Mouse (Mus musculus) gastrocnemius, postnatal 14 days (tissue): ENCODE measurements around the gene Mrap2. TPM values are rescaled to one million over a fixed set of nuclear protein-coding genes. Genes with fewer than 3 reads are reported as not detected.
"Not testable (repeated sequence)": the region's sequence is repeated elsewhere in the genome, so short reads cannot be mapped to it uniquely, and the experiment has no call there.

ENCODE experiments used
- DNase-seq: peaks from one replicate; pipeline ENCODE4 v3.0.0; 2021; ENCODE audit warnings: mixed read lengths
- intact Hi-C: fragments of 180-260 bp; cut with DNase I; formaldehyde crosslinking; loops from one replicate; pipeline ENCODE4 v1.15.1; 2025; ENCODE audit warnings: low total_unique reads
- long read RNA-seq, 2 experiments: library from polyadenylated mRNA; stranded (forward); transcript quantifications; one replicate each; pipeline ENCODE4 v2.0.0; 2021
- total RNA-seq, 2 experiments: library from RNA; stranded (reverse); gene quantifications; 2 replicates each; pipeline ENCODE4 v1.2.3; 2021

Gene Mrap2
- total RNA-seq, result under 1 TPM; 0.31 to 0.68 TPM
- long read RNA-seq, experiment 1, result 0 reads
- long read RNA-seq, experiment 2, result 0 reads

DNA sequence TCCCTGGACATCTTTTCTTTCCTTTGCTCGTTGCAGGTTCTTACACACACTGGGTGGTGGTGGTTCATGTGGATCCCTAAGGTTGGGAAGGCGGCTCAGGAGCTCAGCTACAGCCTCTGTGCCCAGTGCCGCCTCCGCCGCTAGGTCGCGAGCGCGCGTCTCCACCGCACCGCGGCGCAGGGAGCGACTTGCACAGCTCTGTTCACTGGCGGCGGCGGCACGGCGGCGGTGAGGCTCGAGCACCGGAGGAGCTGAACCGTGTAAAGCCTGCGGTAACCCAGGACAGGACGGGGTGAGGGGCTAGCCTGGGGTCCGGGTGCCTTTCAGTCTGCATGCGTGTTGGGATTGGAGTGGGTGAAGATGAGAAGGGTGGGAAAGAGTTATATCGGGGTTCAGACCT is at the start of gene Mrap2:
Mrap2 (plus strand) TSS at position 201 of the 400 bp plus-strand sequence.
- intact Hi-C loops, result no loop called here

DNA sequence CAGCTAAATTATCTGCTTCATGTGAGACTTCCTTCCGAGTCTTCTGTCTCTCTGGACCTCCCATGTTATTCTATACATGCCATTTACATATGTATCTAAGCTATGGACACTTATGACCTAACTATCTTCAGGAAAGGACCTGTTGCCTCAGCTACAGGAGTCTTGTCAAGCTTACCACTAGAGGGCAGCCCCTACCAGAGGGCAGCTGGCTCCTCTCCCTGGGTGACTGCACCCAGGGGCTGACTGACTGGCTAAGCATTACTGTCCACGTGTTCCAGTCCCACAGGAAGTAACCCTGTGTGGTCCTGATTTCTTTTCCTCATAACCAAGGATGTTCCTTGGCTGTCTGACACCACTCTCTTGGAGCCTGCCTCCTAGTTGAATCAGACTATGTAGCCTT is 46.1 kb upstream of the Mrap2 start:
- intact Hi-C loops, result no loop called here
- no peak for DNase-seq

More for the DNA sequence above, at the start of gene Mrap2:
- peak; percentile 31 for DNase-seq

DNA sequence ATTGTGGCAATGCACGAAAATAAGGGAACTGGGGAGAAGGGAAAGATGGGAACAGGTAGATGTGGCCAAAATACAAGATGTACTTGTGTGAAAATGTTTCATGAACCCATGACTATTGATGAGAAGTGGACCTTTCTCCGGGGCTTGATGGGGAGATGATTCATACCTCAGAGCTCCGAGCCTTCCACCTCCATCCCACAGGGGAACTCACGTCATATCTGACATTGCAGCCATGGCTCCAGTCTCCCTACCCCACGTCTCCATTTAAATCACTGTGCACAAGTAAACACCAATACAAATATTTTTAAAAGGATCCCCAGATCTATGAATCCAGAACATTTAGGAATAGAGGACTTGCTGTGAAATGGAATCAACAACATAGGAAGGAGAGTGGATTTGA is 29.1 kb upstream of the Mrap2 start:
- intact Hi-C loops, result no loop called here
- DNase-seq, result no peak

DNA sequence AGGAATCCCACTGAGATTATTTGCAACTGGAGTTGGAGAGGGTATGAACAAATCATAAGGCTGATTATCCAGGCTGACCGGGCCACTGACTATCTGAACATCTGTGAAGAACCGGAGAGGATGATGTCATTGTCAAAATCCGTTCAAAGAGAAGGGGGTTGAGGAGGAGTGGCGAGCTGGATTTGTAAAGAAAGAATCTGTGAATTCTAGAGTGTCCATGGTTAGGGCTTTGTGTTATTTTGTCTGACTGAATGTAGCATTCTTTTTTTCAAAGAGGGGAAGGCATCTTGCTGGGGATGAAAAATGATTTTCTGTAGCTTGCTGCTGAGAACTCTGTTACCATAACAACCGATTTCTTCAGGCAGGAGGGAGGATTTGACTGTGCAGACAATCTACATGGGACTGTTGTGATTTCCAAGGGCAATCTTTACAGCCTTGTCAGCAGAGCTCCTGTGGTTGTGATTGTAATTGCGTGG is 28.6 kb upstream of the Mrap2 start:
- no peak for DNase-seq
- intact Hi-C loops, result no loop called here

DNA sequence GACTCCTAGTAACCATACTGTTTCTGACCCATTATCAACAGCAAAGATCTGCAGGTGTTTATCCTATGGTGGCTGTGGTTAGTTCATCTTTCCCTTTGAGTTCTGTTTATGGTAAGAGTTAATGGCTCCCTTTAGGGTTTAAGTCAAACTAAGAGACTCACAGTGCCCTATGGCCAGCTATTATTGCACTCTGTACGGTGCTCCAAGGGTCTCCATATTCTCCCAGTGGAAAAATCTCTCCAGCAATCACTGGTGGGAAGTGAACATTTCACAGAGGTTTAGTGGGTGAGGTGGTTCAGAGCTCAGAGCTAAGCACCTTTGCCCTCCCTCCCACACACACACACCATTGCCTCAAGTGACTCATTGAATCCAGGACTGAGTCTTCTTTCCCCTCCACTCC is 28.1 kb upstream of the Mrap2 start:
- no peak for DNase-seq
- intact Hi-C loops, result no loop called here

DNA sequence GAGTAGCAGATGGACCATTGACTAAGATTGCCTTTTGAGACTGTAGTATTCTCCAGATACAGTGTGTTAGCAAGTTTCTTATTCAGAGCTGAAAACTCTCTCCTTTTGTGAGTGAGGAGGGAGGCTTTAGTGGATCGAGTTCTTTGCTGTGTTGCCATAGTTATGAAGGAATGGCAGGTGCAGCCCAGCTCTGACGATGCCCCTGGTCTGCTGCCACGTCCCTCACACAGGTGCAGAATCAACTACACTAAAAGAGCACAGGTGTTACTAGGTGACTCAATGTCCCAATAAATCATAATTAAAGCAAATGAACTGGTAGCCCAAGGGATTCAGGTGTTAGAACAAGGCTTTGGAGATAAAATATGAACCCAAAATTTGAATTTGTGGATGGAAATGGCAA is 25.1 kb upstream of the Mrap2 start:
- intact Hi-C loops, result no loop called here
- DNase-seq, result no peak

DNA sequence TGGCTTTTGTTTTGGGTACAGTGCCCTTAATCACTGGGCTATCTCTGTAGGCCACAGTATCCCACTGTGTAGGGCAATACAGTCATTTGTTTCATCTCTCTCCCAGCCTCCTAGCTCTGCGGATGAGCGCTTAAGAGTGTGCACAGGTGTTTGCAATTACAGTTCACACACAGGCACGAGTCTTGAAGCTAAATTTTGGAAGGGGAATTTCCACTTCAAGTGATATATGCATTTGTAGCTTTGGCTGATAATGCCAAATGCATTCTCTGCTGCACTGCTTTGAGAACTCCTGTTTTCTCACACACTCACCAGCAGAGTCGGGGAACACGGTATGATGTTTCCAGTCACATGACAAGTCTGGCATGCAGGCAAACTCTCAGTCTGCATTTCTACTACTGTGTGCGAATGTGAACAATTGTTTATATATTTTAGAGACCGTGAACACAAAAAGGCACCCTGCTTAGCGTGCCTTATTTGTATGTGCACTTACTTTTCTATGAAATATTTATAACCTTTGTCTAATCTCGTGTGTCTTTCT is 22.1 kb upstream of the Mrap2 start:
- intact Hi-C loops, result no loop called here

DNA sequence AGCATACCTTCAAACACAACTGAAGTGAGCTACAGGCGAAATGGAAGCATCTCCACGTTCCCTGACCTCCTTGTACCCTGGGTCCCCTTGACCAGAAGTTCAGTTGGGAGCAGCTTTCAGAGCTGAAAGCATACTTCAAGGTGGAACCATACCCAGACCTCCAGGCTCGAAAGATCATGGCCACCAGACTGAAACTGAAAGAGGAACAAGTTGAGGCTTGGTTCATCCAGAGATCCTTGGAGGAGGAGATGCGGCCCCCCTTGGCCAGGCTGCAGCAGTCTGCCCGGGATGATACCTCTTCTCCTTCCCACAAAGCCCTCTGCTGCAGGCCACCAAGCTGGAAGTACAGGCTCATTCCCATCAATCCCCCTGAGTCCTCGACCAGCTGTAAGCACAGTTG is 17.1 kb upstream of the Mrap2 start:
- intact Hi-C loops, result not testable (repeated sequence)

More for the DNA sequence above, 22.1 kb upstream of the Mrap2 start:
- no peak for DNase-seq

DNA sequence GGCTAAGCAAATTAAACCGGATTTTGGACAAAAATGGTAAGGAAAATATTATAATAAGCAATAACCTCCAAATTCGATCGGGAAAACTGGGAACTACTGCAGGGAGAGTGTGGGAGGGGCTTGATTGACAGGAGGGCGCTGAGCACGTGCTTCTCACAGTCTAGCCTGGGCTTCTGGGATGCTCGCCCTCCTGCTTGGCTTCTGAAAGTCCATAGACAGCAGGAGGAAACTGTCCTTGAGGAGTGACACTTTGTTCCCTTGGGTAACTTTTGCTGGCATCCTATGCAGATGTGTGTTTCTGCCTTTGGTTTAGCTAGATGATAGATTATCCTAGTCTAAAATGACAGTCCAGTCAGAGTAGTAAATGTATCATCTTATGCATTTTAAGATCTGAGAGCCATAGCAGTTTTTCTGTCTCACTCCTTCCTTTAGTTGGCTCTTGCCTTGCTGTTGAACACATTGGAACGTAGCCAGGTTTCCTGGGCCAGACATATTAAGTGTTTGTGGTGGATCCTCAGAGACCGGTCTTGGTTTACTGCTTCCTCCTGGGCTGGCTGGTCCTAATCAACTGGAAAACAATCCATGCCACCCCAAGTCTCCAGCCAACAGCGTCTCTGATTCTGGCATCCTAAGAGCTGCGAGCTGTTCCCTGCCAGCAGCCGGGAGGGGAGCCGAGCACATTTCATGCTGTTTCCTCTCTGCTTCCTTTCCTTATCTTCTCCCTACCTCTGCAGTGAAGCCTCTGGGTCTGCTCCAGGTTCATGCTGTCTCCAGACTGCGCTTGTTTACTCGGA is 8.1 kb upstream of the Mrap2 start:
- intact Hi-C loops, result no loop called here
- no peak for DNase-seq

More for the DNA sequence above, 17.1 kb upstream of the Mrap2 start:
- DNase-seq, result not testable (repeated sequence)

DNA sequence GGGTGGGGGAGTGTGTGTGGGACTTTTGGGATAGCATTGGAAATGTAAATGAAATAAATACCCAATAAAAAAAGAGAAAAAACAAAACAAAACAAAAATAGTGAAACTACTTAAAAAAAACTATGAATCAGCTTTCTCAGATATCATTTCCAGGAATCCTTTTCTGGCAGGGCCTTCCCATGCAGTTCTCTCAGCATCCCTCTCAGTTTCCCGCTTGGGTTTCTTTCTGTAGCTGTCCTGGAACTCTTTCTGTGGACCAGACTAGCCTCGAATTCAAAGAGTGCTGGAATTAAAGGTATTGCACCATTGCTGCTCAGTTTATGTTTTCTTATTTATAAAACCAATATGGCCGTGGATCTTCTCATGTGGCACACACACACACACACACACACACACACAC is 1.0 kb upstream of the Mrap2 start:
- DNase-seq, result no peak

DNA sequence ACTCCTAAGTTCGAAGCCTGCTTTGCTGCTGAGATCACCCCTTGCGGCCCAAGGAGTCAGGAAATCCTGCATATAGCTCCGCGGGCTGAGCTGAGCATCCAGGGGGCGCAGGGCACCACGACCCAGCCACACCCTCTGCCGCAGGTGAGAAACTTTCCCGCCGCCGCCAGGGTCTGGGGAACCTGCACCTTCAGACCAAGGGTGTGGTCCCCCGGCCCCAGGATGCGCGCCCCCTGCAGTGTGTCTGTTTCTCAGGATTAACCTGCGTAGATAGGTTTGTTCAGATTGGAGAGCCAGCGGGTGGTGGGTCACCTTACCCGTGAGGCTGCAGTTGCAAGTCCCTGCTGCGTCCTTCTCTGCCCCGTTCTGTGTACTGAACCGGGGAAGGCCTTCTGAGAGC is 426 bp downstream of the Mrap2 start:
- DNase-seq, result no peak
- intact Hi-C loops, result no loop called here

More for the DNA sequence above, 1.0 kb upstream of the Mrap2 start:
- intact Hi-C loops, result no loop called here

DNA sequence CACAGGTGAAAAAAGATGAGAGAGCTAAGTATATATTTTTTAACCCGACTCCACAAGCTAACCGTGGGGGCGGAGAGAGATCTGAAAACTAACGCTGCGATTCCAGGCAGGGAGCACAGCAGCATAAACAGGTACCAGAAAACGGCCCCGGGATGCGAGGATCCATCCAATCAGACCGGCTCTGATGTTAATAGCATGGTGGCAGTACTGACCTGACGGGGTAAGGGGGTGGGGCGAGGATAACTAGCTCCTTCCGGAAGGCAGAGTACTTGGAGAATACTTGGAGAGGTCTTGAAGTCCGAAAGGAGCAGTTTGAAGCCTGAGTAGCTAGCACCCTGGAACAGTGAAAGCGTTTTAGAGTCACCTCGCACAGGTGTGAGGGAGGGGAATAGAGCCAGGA is 1.1 kb downstream of the Mrap2 start:
- intact Hi-C loops, result no loop called here
- no peak for DNase-seq

DNA sequence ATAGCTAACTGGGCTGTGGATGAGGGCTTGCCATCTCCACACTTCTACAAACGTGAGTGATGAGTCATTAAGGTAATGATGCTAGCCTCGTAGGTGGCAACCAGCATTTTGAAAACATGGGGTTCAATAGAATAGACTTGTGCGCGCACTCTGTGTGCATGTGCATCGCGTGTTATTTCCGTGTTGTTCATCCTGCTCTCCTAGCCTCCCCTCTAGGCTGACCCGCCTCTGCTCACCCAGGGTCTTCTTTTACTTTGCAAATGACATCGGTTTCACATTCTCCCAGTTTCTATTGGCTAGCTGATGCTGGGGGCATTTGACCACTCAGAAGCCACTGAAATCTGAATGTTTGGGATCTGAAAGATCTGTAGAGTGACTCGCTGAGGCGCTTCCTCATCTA is 1.6 kb downstream of the Mrap2 start:
- DNase-seq, result no peak
- intact Hi-C loops, result no loop called here

DNA sequence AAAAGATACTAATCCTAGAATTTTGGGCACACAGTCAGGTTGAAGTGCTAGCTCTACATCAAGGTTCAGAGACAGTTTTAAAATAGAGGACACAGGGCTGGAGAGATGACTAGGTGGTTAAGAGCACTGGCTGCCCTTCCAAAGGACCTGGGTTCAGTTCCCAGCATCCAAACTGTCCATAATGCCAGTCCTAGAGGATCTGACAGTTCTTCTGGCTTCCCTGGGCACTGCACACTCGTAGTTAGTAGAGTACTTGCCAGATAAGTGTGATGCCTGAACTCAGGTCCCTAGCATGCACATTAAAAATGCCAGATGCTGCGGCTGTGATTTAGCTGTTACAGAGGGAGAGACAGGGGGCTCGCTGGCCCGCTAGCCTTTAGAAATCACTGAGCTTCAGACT is 2.3 kb downstream of the Mrap2 start:
- intact Hi-C loops, result no loop called here
- DNase-seq, result no peak

DNA sequence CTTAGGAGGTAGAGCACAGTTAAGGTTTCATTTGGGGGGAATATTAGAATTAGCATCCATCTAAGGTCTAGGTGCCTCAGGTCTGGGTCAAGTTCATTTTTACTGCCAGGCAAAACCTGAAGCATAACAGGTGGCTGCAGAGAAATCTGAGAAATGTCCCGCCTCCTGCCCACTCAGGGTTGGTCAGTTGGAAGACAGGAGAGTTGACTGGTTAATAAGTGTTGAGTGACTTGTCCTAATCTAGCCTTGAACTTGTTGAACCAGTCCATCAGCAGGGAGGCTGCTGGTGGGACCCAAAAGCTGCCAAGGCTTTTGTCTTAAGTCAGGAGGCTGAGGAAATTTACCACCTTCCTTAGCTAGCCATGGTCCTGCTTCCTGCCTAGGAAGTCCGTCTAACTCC is 3.8 kb downstream of the Mrap2 start:
- no peak for DNase-seq
- intact Hi-C loops, result no loop called here

DNA sequence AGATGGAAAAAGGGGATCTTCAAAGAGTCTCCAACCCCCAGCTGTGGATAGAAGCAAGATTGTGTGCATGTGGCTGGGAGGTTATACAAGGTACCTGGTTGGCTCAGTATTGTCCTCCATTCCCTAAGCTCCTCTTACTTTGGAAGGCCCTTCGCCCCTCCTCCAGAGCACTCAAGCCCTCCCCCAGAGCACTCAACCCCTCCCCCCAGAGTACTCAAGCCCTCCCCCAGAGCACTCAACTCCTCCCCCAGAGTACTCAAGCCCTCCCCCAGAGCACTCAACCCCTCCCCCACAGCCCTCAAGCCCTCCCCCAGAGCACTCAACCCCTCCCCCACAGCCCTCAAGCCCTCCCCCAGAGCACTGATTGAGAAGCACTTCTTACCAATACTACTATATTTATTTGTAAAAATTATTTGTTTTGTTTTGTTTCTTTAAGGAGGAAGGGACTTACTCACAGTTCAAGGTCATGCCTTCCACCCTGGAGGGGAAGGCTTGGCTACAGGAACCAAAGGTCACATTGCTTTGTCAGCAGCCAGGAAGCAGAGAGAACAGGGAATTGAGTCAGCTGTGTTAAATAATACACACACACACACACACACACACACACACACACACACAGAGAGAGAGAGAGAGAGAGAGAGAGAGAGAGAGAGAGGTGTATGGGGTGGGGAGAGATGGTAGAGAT is 8.7 kb downstream of the Mrap2 start:
- DNase-seq, result no peak
- intact Hi-C loops, result no loop called here

DNA sequence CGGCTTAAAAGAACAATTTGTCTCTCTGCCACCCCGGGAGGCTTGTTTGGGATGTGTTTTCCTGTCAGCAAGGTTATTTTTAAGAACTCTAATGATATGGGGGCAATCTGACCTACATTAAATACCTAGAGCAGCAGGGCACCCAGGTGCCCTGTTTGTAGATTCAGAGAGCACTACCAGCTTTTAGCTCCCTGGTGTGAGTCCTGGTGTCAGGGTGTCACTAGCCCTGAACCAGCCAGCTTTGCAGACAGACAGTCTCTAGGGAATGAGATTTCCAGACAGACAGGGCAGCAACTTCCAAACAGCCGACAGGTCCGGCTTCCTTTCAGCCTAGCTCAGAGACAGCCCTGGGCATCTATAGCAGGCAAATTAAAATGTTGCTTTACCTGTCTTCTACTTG is 18.5 kb downstream of the Mrap2 start:
- intact Hi-C loops, result no loop called here
- no peak for DNase-seq

DNA sequence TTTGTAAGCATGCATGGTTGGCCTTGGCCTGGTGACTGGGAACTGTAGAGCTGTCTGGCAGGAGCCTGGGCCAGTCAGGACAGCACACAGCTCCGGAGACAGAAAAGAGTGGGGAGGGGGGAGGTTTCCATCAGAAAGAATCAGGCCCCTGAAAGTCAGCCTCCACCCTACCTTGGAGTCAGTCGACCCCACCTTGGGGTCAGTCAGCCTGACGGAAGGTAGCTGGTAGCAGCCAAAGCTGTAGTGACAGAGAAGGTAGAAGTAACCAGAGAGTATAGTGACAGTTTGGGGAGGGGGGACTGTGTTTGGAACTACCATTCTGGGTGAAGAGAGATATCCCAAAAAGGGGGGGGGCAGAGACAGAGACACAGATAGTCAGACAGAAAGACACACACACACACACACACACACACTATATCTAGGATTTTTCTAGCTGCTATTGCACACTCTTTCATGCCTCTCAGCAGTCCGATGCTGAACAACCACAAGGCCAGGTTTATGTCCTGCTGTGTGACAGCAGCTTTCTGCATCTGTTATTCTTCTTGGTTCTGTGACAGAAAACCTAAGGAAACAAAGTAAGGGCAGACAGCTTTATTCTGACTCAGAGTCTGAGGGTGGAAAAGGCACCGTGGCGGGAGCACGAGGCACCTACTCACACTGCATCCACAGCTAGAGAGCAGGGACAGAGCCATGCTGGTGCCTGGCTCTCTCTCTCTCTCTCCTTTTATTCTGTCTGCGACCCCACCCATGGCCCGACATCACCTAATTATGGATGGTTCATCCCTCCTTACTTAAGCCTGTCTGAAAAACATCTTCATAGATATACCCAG is 23.1 kb downstream of the Mrap2 start:
- DNase-seq, result no peak
- intact Hi-C loops, result no loop called here

DNA sequence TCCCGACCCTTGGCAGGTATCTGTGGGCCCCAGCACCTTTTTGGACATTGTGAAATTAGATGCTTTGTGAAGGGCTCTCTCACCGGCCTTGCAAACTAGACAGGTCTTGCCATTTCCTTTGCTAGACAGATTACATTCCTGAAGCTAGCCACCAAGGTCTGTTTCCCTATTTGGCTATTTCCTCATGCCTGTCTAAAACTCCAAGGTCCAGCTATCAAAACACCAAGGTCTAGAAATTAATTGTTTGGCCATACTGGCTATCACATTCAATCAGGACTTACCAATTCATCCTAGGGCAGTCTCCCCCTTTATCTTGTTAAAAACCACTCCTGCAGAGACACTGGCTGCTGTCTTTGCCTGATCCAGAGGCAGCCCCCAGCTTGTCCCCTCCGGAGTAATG is 23.9 kb downstream of the Mrap2 start:
- intact Hi-C loops, result no loop called here
- DNase-seq, result no peak

DNA sequence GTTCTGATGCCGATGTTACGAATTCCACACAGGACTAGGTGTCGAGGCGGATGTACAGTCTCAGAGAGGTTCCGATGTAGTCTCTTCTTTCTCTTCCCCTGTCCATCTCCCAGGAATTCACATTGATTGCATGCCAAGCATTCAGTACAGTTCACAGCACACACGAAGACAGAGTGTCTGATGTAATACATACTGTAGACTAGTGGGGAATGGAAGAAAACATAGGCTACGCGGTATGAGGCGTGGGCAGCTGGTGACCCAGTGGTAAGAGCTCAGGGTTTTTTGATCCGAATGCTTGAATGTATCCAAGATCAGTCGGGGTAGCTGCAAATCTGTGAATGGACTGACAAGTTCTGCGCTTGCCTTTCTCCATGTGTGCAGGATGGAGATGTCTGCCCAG is 25.0 kb downstream of the Mrap2 start:
- intact Hi-C loops, result no loop called here
- no peak for DNase-seq
